Mouse (Mus musculus) kidney, postnatal 0 days (tissue): ENCODE results near the gene Snrk. TPM values are rescaled to one million over a fixed set of nuclear protein-coding genes. Genes with fewer than 3 reads are reported as not detected.

Experiments
- ATAC-seq: fragments of 200-750 bp; cut with Nextera tagmentation; replicated peaks from 2 replicates; pipeline ENCODE4 v1.8.0; 2017; ENCODE audit warnings: low read depth, moderate number of reproducible peaks, moderate TSS enrichment, moderate library complexity; ENCODE audit not compliant: low FRiP score
- DNase-seq: peaks from one replicate; pipeline ENCODE4 v3.0.0-alpha.2; 2016; ENCODE audit warnings: low spot score
- H3K27ac ChIP-seq: fragments of 300-500 bp; sonication (generic); 2 replicates; pipeline ENCODE4 v1.5.1; 2014; ENCODE audit warnings: mild to moderate bottlenecking
- H3K27me3 ChIP-seq: fragments of 300-500 bp; sonication (generic); 2 replicates; pipeline ENCODE4 v1.6.1; 2014; ENCODE audit warnings: low read length, mixed read lengths; ENCODE audit not compliant: insufficient read depth
- H3K36me3 ChIP-seq: fragments of 300-500 bp; sonication (generic); 2 replicates; pipeline ENCODE4 v1.6.1; 2014; ENCODE audit warnings: low read length, mixed read lengths; ENCODE audit not compliant: insufficient read depth
- H3K4me1 ChIP-seq: fragments of 300-500 bp; sonication (generic); replicated peaks from 2 replicates; pipeline ENCODE4 v1.6.1; 2014; ENCODE audit warnings: antibody characterized with exemption, low read length, mixed read lengths; ENCODE audit not compliant: insufficient read depth
- H3K4me2 ChIP-seq: fragments of 300-500 bp; sonication (generic); 2 replicates; pipeline ENCODE4 v1.6.1; 2014; ENCODE audit warnings: mild to moderate bottlenecking, low read length, moderate library complexity, mixed read lengths
- H3K4me3 ChIP-seq: fragments of 300-500 bp; sonication (generic); replicated peaks from 2 replicates; pipeline ENCODE4 v1.5.1; 2014; ENCODE audit warnings: low read depth, low read length
- H3K9ac ChIP-seq: fragments of 300-500 bp; sonication (generic); 2 replicates; pipeline ENCODE4 v1.6.1; 2014; ENCODE audit warnings: low read depth, low read length
- H3K9me3 ChIP-seq: fragments of 300-500 bp; sonication (generic); replicated peaks from 2 replicates; pipeline ENCODE4 v1.6.1; 2016; ENCODE audit warnings: low read length, inconsistent platforms, mixed read lengths
- CTCF ChIP-seq: IDR thresholded peaks from 2 replicates; pipeline ENCODE4 v1.5.1; 2016; ENCODE audit warnings: antibody characterized with exemption, low read depth, mild to moderate bottlenecking, moderate library complexity
- WGBS: fragments of 180-500 bp; shearing (Covaris S2); extraction: QIAGEN DNeasy Blood & Tissue Kit; methylation state at CpG from one replicate; pipeline ENCODE4 v1.1.7; 2014; 5-methylcytosine and 5-hydroxymethylcytosine counted together
- polyA plus RNA-seq: library from polyadenylated mRNA; unstranded; fragments of >200 nt; fragmentation: Nextera tagmentation; extraction: Ambion mirVana; gene quantifications from 2 replicates; pipeline ENCODE4 v1.2.1, GENCODE M21; 2015

Snrk gene
- polyA plus RNA-seq, 1 experiment from 2014 or later: 51.3 TPM

DNA sequence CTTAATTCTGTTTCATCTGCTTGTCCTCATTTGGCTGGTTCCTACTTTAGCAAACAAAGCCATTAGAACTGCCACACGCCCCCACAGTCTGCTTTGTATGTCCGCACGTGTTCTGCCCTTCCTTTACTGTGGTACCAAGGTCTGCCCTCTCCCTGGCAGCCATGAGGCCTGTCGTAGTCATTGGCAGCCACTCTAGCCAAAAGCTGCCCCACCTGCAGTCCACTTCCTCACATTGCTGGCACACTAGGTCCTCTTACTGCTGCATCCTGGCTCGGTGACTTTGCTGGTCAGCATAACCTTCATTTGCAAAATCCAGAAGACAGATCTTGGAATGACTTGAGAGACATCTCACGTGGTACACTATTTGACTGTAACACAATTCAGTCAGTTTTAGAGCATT, 52.8 kb downstream of the Snrk start:
- H3K27ac ChIP-seq: no peak overlapping the region
- no peaks in the 10 kb centered on the region for H3K9me3 ChIP-seq
- H3K4me2 ChIP-seq: no peak overlapping the region
- no peak overlapping the region for H3K4me3 ChIP-seq
- ATAC-seq (no peak), DNase-seq (no peak)
- no peak for TF ChIP-seq CTCF
- WGBS: 86% methylated on average over 6 of the region's 6 CpGs
- no peaks in the 10 kb centered on the region for H3K27me3 ChIP-seq
- H3K4me1 ChIP-seq: peaks cover 3% of the 10 kb centered on the region; the same call in 1 of the 2 replicates
- H3K36me3 ChIP-seq: peaks cover 12% of the 10 kb centered on the region; the same call in 1 of the 2 replicates
- H3K9ac ChIP-seq: no peak overlapping the region

DNA sequence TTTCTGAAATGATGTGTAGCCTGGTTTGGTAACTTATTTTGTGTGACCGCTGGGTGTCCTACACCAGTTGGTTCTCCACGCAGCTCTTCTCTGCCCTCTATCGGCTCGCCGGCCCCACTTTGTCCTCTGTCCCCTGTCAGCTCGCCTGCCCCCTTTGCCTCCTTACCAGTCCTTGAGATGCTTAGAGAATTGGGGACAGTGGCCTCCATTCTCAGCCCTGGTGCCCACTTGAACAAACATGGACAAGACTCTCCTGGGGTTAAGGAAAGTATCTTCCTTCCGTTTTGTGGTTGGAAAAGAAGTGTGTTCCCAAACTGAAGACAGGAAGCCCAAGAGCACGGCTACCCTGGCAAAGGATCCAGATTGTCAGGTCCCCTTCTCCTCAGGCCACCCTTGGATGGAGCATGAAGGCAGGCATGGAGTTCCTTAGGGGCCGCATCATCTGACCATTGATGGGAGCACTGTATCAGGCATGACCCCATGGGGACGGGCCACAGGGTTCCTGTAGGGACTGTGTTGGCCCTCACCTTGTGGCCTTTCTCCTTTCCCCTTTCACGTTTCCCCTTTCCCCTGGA, 55.6 kb downstream of the Snrk start:
- Histone ChIP-seq H3K27me3 (no peaks in the 10 kb centered on the region), H3K9ac (no peak overlapping the region), H3K4me2 (no peak overlapping the region), H3K27ac (peak overlapping the region; percentile 62; the same call in 1 of the 2 replicates), H3K4me3 (no peak overlapping the region), H3K4me1 (peaks cover 5% of the 10 kb centered on the region; the same call in 1 of the 2 replicates), H3K36me3 (no peaks in the 10 kb centered on the region), H3K9me3 (no peaks in the 10 kb centered on the region)
- ATAC-seq (no peak), DNase-seq (no peak)
- 87% methylated on average over 11 of the region's 11 CpGs for WGBS
- no peak for TF ChIP-seq CTCF

DNA sequence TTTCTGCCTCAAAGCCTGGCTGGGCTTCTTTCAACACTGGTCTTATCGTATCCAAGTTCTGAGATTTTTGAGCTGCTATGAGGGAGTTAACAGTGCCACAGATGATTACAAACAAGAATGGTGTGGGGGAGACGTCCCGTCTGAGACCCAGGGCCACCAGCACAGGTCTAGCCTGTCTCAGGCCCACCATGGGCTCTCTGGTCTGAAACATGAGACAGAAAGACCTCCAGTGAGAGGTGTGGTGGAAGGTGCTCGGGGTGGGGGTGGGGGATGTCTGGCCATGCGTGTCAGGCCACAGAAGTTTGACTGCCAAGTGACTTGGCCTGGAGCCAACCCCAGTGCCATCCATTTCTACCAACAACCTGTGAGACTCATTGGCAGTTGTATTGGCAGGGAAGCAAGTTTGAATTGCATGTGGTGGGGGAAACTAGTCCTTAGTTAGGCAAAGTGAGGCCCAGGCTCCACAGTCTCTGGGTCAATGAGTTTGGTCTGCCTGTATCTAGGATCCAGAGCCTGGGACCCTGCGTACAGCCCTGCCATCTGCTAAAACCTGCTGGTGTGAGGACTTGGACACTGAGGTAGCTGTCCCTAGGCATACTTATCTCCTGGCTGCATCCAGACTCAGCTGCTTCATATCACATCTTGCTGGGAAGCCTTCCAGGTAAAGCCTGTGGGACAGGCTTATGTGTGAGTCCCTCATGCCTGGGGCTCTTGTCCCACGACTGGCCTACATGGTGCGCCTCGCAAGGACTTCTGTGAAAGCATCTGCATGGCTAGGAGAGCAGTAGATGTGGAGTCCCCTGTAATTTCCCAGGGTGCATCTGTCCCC, 56.6 kb downstream of the Snrk start:
- no peaks in the 10 kb centered on the region for H3K36me3 ChIP-seq
- H3K27me3 ChIP-seq: no peaks in the 10 kb centered on the region
- 43% methylated on average over 9 of the region's 9 CpGs for WGBS
- TF ChIP-seq CTCF: no peak
- no peak overlapping the region for H3K9ac ChIP-seq
- peaks cover 15% of the 10 kb centered on the region; the same call in 1 of the 2 replicates for H3K4me1 ChIP-seq
- no peak overlapping the region for H3K4me2 ChIP-seq
- ATAC-seq (peak; percentile 50; the same call in 1 of the 2 replicates), DNase-seq (no peak)
- H3K4me3 ChIP-seq: no peak overlapping the region
- peak overlapping the region; percentile 62 for H3K27ac ChIP-seq
- H3K9me3 ChIP-seq: no peaks in the 10 kb centered on the region

DNA sequence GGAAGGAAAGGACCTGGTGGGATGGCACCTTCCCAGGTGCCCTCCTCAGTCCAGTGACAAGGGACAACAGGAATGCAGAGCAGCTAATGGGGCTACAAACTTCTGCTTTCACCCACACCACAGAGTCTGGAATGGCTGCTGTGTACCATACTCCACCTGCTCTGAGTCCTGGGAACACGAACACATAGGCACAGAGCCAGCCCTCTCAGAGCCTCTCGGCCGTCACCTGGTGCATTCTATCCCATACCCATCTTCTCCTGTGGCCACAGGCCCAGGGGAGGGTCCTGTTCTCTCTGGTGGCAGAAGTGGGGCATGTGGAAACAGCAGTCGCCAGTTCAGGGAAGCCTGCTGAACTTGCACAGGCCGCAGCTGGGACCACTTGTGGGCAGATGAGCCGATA, 57.7 kb downstream of the Snrk start:
- DNase-seq (no peak), ATAC-seq (no peak)
- Histone ChIP-seq H3K9me3 (no peaks in the 10 kb centered on the region), H3K9ac (no peak overlapping the region), H3K4me3 (no peak overlapping the region), H3K4me1 (peaks cover 15% of the 10 kb centered on the region; the same call in 1 of the 2 replicates), H3K4me2 (no peak overlapping the region), H3K36me3 (no peaks in the 10 kb centered on the region), H3K27ac (no peak overlapping the region), H3K27me3 (no peaks in the 10 kb centered on the region)
- WGBS: 90% methylated on average over 6 of the region's 6 CpGs
- no peak for TF ChIP-seq CTCF

DNA sequence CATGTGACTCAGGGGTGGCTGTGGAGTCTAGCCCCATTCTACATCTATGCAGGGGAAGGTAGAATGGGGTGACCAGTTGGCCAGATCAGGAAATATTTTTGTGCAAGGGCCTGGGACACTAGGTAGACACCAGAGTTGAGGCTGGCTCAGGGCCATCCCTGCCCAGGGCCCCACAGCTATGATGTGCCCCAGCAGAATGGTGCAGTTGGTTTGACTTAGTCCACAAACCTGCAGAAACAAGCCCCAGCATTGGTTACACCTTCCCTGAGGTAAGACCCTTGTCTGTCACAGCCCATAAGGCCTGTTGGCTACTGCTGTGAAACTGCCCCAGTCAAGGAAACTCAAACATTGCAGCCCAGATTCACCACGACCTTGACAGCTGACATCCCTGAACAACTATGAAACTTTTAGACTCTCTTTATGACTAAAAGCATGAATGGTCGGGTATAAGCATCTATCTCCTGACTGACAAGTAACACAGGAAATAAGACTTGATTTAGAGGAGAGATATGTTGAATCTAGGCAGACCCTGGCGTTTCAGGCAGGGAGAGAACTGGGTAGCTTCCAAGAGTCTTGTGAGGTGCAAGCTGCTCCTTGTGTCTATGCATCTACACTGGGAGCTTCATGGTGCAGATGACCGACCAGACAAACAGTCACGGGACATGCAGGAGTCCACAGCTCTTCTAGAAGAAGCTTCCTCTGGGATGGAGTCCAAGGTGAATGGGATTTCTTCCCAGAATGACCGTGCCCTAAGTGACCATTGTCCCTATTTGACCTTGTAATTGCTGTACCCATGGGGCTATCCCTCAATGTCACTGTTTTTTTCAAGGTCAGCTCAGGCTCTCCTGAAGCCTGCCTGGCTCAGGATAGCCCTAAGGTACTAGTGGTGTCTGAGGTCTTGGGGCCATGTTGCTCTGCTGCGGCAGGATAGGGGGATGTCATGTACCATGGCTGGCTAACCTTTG, 60.5 kb downstream of the Snrk start:
- Histone ChIP-seq H3K27me3 (no peaks in the 10 kb centered on the region), H3K36me3 (no peaks in the 10 kb centered on the region), H3K9me3 (no peaks in the 10 kb centered on the region), H3K4me3 (no peak overlapping the region), H3K4me1 (peaks cover 15% of the 10 kb centered on the region; the same call in 1 of the 2 replicates), H3K9ac (no peak overlapping the region), H3K27ac (peak overlapping the region; percentile 51), H3K4me2 (no peak overlapping the region)
- WGBS: 51% methylated on average over 7 of the region's 7 CpGs
- no peak for TF ChIP-seq CTCF
- peak; percentile 23; the same call in 1 of the 2 replicates for ATAC-seq
- no peak for DNase-seq

DNA sequence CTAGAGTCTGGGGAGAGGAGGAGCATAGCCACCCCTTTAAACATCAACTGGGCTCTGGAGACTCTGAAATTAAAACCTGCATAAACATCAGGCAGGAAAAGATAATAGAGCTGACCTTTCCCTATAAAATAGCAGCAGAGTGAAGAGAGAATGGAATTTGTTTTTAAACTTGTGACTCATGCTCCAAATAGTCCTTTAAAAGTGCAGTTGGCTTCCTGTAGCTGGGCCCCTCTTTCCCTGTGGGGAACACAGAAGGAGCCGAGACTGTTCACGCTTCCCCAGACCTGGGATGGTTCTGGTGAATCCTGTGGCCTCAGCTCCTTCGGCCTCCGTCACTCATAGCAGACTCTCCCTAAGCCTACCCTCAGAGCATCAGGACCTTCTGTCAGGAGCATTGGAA, 61.4 kb downstream of the Snrk start:
- no peaks in the 10 kb centered on the region for H3K36me3 ChIP-seq
- no peak overlapping the region for H3K4me3 ChIP-seq
- 29% methylated on average over 4 of the region's 4 CpGs for WGBS
- H3K27ac ChIP-seq: peak overlapping the region; percentile 51; the same call in 1 of the 2 replicates
- H3K9ac ChIP-seq: no peak overlapping the region
- peaks cover 11% of the 10 kb centered on the region; the same call in 1 of the 2 replicates for H3K4me1 ChIP-seq
- ATAC-seq (no peak), DNase-seq (peak; percentile 72)
- no peaks in the 10 kb centered on the region for H3K27me3 ChIP-seq
- H3K9me3 ChIP-seq: no peaks in the 10 kb centered on the region
- no peak overlapping the region for H3K4me2 ChIP-seq
- no peak for TF ChIP-seq CTCF
